Mouse (Mus musculus) brown adipose tissue, adult 24 weeks (tissue): ENCODE measurements at regions not wholly inside any gene's neighbourhood (a gene's known extent, or its start where the extent isn't known, plus 50 kb on each side); places are given as distances from the start of the nearest gene placed in this dataset.

Experiments
- H3K27ac ChIP-seq: fragments of 200-500 bp; replicated peaks from 2 replicates; pipeline ENCODE4 v1.5.1; 2012; ENCODE audit warnings: low read depth, mild to moderate bottlenecking, low read length
- H3K4me1 ChIP-seq: fragments of 200-500 bp; 2 replicates; pipeline ENCODE4 v1.6.1; 2012; ENCODE audit warnings: low read length, mixed read lengths; ENCODE audit not compliant: control insufficient read depth, insufficient read depth, insufficient read length
- H3K4me3 ChIP-seq: fragments of 200-500 bp; 2 replicates; pipeline ENCODE4 v1.5.1; 2012; ENCODE audit warnings: low read depth, mild to moderate bottlenecking, low read length, moderate library complexity; ENCODE audit not compliant: insufficient read depth

GRCm38 (mm10) chr11:20985069-20985759 is 105.9 kb upstream of the Peli1 start:
- Histone ChIP-seq H3K4me3 (no peak overlapping the region), H3K27ac (no peak overlapping the region), H3K4me1 (no peaks in the 10 kb centered on the region; the same call in 1 of the 2 replicates)

- H3K27ac ChIP-seq, result no peak overlapping the region
- no peak overlapping the region for H3K4me3 ChIP-seq
- no peaks in the 10 kb centered on the region; the same call in 1 of the 2 replicates for H3K4me1 ChIP-seq
Measured at GRCm38 (mm10) chr11:20985771-20986170, 105.3 kb upstream of the Peli1 start.

- Histone ChIP-seq H3K27ac (no peak overlapping the region), H3K4me3 (no peak overlapping the region), H3K4me1 (no peaks in the 10 kb centered on the region; the same call in 1 of the 2 replicates)
Measured at GRCm38 (mm10) chr11:20987171-20987815, 103.8 kb upstream of the Peli1 start.

GRCm38 (mm10) chr11:20987841-20988251 is 103.2 kb upstream of the Peli1 start:
- Histone ChIP-seq H3K4me1 (no peaks in the 10 kb centered on the region; the same call in 1 of the 2 replicates), H3K27ac (no peak overlapping the region), H3K4me3 (no peak overlapping the region)

GRCm38 (mm10) chr11:20988871-20989270 is 102.2 kb upstream of the Peli1 start:
- Histone ChIP-seq H3K4me3 (no peak overlapping the region), H3K4me1 (no peaks in the 10 kb centered on the region; the same call in 1 of the 2 replicates)

GRCm38 (mm10) chr11:20993580-20993979 is 97.5 kb upstream of the Peli1 start:
- no peak overlapping the region for H3K27ac ChIP-seq
- no peaks in the 10 kb centered on the region for H3K4me1 ChIP-seq
- H3K4me3 ChIP-seq, result no peak overlapping the region

More at GRCm38 (mm10) chr11:20988871-20989270, 102.2 kb upstream of the Peli1 start:
- H3K27ac ChIP-seq, result no peak overlapping the region

GRCm38 (mm10) chr11:21001400-21001799 is 89.7 kb upstream of the Peli1 start:
- H3K4me3 ChIP-seq, result no peak overlapping the region
- no peak overlapping the region for H3K27ac ChIP-seq
- no peaks in the 10 kb centered on the region; the same call in 1 of the 2 replicates for H3K4me1 ChIP-seq

GRCm38 (mm10) chr11:21007222-21007621 is 83.9 kb upstream of the Peli1 start:
- no peak overlapping the region for H3K27ac ChIP-seq
- H3K4me1 ChIP-seq, result peaks cover 3% of the 10 kb centered on the region; the same call in 1 of the 2 replicates
- no peak overlapping the region for H3K4me3 ChIP-seq

- Histone ChIP-seq H3K4me1 (peaks cover 3% of the 10 kb centered on the region; the same call in 1 of the 2 replicates), H3K27ac (no peak overlapping the region), H3K4me3 (no peak overlapping the region)
Measured at GRCm38 (mm10) chr11:21009505-21009904, 81.6 kb upstream of the Peli1 start.

- Histone ChIP-seq H3K27ac (no peak overlapping the region), H3K4me1 (peaks cover 6% of the 10 kb centered on the region), H3K4me3 (no peak overlapping the region)
Measured at GRCm38 (mm10) chr11:21010867-21011266, 80.2 kb upstream of the Peli1 start.

- H3K4me3 ChIP-seq, result no peak overlapping the region
- H3K4me1 ChIP-seq, result peaks cover 11% of the 10 kb centered on the region
- H3K27ac ChIP-seq, result no peak overlapping the region
Measured at GRCm38 (mm10) chr11:21014250-21014649, 76.8 kb upstream of the Peli1 start.

GRCm38 (mm10) chr11:21015536-21015935 is 75.6 kb upstream of the Peli1 start:
- no peak overlapping the region for H3K27ac ChIP-seq
- H3K4me3 ChIP-seq, result no peak overlapping the region
- peaks cover 8% of the 10 kb centered on the region for H3K4me1 ChIP-seq

GRCm38 (mm10) chr11:21016133-21016746 is 74.9 kb upstream of the Peli1 start:
- H3K27ac ChIP-seq, result no peak overlapping the region
- peaks cover 8% of the 10 kb centered on the region for H3K4me1 ChIP-seq

GRCm38 (mm10) chr11:21016791-21017329 is 74.2 kb upstream of the Peli1 start:
- Histone ChIP-seq H3K27ac (no peak overlapping the region), H3K4me1 (peaks cover 8% of the 10 kb centered on the region), H3K4me3 (no peak overlapping the region)

More at GRCm38 (mm10) chr11:21016133-21016746, 74.9 kb upstream of the Peli1 start:
- H3K4me3 ChIP-seq, result no peak overlapping the region

- Histone ChIP-seq H3K4me1 (peaks cover 7% of the 10 kb centered on the region), H3K4me3 (no peak overlapping the region), H3K27ac (no peak overlapping the region)
Measured at GRCm38 (mm10) chr11:21019829-21020228, 71.3 kb upstream of the Peli1 start.
